Mouse (Mus musculus): ENCODE results near the gene Prss35.

DNA sequence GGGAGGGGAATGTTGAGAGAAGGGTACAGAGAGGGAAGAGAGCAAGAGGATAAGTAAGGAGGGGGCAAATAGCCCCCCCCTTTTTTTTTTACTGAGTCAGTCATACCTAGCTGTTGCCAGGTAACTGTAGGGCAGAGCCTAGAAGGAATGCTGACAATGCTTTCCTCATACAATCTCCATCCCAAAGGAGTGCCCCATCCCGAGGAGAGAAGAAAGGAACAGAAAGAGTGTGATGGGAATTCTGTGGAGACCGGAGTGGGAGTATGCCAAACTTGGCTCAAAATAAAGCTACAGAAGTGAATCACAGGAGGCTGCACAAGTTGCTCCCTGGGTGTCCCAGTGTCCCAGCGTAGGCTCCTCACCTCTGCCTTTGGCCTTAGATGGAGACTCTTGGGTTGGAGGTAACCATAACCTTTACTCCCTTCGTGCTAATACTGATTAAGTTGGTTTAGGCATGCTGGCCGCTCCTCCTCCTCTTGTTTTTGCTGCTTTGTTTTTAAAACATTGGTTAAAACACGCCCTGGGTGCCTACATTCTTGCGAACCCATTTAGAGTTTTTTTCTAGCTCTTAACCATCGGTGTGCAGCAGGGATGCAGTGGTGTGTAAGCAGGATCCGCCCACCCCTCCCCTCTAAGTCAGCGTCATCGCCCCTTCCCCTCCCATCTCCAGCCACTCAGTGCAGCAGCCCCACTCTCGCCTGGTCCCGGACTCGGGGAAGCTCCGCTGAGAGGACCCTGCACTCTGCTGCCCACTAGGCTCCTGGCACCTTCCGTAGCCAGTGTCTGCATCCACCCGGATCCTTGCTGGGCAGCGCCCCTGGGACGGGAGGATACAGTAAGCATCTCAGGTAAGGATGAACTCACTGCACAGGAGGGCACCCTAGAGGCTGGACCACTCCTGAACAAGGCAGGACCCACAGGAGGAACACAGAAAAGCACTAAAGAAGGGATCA, at the start of gene Prss35:
- TF ChIP-seq CTCF (IDR thresholded peaks at IDR 0.05; ENCODE audit: extremely low read depth, insufficient read depth, insufficient read length, insufficient replicate concordance): no peak
- TF ChIP-seq POLR2A (IDR thresholded peaks at IDR 0.05; ENCODE audit: low read depth, low read length): no peak

Measured in spleen, adult 2 months (tissue).